Mouse (Mus musculus): Measurements from ENCODE around the gene Ooep. TPM values are rescaled to one million over a fixed set of nuclear protein-coding genes. Genes with fewer than 3 reads are reported as not detected.
"Not testable (repeated sequence)": the region's sequence is repeated elsewhere in the genome, so short reads cannot be mapped to it uniquely, and the experiment has no call there.

Gene Ooep
- polyA plus RNA-seq, 1 experiment from 2014 or later: 0.24 TPM

GRCm38 (mm10) chr9:78372827-78373504 lies 5.6 kb downstream of the Ooep start:
- Histone ChIP-seq H3K27me3 (replicated peaks; ENCODE audit: control insufficient read depth, insufficient read depth, low read length) (no peaks in the 10 kb centered on the region), H3K9me3 (ENCODE audit: control insufficient read depth, low read length) (no peaks in the 10 kb centered on the region), H3K4me3 (ENCODE audit: low read depth, low read length) (no peak overlapping the region), H3K27ac (ENCODE audit: low read depth) (no peak overlapping the region), H3K4me2 (ENCODE audit: low read length) (no peak overlapping the region), H3K36me3 (ENCODE audit: control insufficient read depth, insufficient read depth, low read length) (no peaks in the 10 kb centered on the region), H3K9ac (ENCODE audit: low read length) (no peak overlapping the region), H3K4me1 (replicated peaks; ENCODE audit: control insufficient read depth, insufficient read depth, low read length) (no peaks in the 10 kb centered on the region)
- WGBS: 76% methylated on average over 10 of the region's 10 CpGs
- ATAC-seq (replicated peaks; ENCODE audit: low FRiP score, low TSS enrichment, low read depth) (no peak), DNase-seq (ENCODE audit: low spot score) (no peak)

- Histone ChIP-seq H3K4me3 (ENCODE audit: low read depth, low read length) (no peak overlapping the region), H3K36me3 (ENCODE audit: control insufficient read depth, insufficient read depth, low read length) (no peaks in the 10 kb centered on the region), H3K4me1 (replicated peaks; ENCODE audit: control insufficient read depth, insufficient read depth, low read length) (no peaks in the 10 kb centered on the region), H3K27me3 (replicated peaks; ENCODE audit: control insufficient read depth, insufficient read depth, low read length) (no peaks in the 10 kb centered on the region), H3K4me2 (ENCODE audit: low read length) (no peak overlapping the region), H3K9me3 (ENCODE audit: control insufficient read depth, low read length) (no peaks in the 10 kb centered on the region), H3K27ac (ENCODE audit: low read depth) (no peak overlapping the region), H3K9ac (ENCODE audit: low read length) (no peak overlapping the region)
- DNase-seq (ENCODE audit: low spot score) (no peak), ATAC-seq (replicated peaks; ENCODE audit: low FRiP score, low TSS enrichment, low read depth) (no peak)
- WGBS: 93% methylated on average over 3 of the region's 3 CpGs
Observed at GRCm38 (mm10) chr9:78371441-78371840, 7.1 kb downstream of the Ooep start.

- DNase-seq (ENCODE audit: low spot score) (no peak), ATAC-seq (replicated peaks; ENCODE audit: low FRiP score, low TSS enrichment, low read depth) (no peak)
- WGBS: 87% methylated on average over 7 of the region's 7 CpGs
- Histone ChIP-seq H3K4me3 (ENCODE audit: low read depth, low read length) (no peak overlapping the region), H3K4me2 (ENCODE audit: low read length) (no peak overlapping the region), H3K9me3 (ENCODE audit: control insufficient read depth, low read length) (no peaks in the 10 kb centered on the region), H3K27me3 (replicated peaks; ENCODE audit: control insufficient read depth, insufficient read depth, low read length) (no peaks in the 10 kb centered on the region), H3K4me1 (replicated peaks; ENCODE audit: control insufficient read depth, insufficient read depth, low read length) (no peaks in the 10 kb centered on the region), H3K36me3 (ENCODE audit: control insufficient read depth, insufficient read depth, low read length) (no peaks in the 10 kb centered on the region), H3K27ac (ENCODE audit: low read depth) (no peak overlapping the region), H3K9ac (ENCODE audit: low read length) (no peak overlapping the region)
Observed at GRCm38 (mm10) chr9:78369786-78370185, 8.7 kb downstream of the Ooep start.

- H3K4me2 ChIP-seq (ENCODE audit: low read length): no peak overlapping the region
- ATAC-seq (replicated peaks; ENCODE audit: low FRiP score, low TSS enrichment, low read depth): no peak
- H3K36me3 ChIP-seq (ENCODE audit: control insufficient read depth, insufficient read depth, low read length): no peaks in the 10 kb centered on the region
Observed at GRCm38 (mm10) chr9:78369349-78369748, 9.2 kb downstream of the Ooep start.

GRCm38 (mm10) chr9:78368671-78369293 lies 9.7 kb downstream of the Ooep start:
- no peak overlapping the region for H3K9ac ChIP-seq (ENCODE audit: low read length)
- no peak for ATAC-seq (replicated peaks; ENCODE audit: low FRiP score, low TSS enrichment, low read depth)
- H3K4me1 ChIP-seq (replicated peaks; ENCODE audit: control insufficient read depth, insufficient read depth, low read length): no peaks in the 10 kb centered on the region
- no peaks in the 10 kb centered on the region for H3K9me3 ChIP-seq (ENCODE audit: control insufficient read depth, low read length)
- no peak for DNase-seq (ENCODE audit: low spot score)
- H3K4me3 ChIP-seq (ENCODE audit: low read depth, low read length): no peak overlapping the region
- H3K36me3 ChIP-seq (ENCODE audit: control insufficient read depth, insufficient read depth, low read length): no peaks in the 10 kb centered on the region
- H3K4me2 ChIP-seq (ENCODE audit: low read length): no peak overlapping the region
- WGBS: 71% methylated on average over 3 of the region's 3 CpGs
- no peak overlapping the region for H3K27ac ChIP-seq (ENCODE audit: low read depth)
- H3K27me3 ChIP-seq (replicated peaks; ENCODE audit: control insufficient read depth, insufficient read depth, low read length): no peaks in the 10 kb centered on the region

More at GRCm38 (mm10) chr9:78369349-78369748, 9.2 kb downstream of the Ooep start:
- H3K9me3 ChIP-seq (ENCODE audit: control insufficient read depth, low read length): no peaks in the 10 kb centered on the region
- no peak for DNase-seq (ENCODE audit: low spot score)
- H3K9ac ChIP-seq (ENCODE audit: low read length): no peak overlapping the region
- H3K27ac ChIP-seq (ENCODE audit: low read depth): no peak overlapping the region
- no peaks in the 10 kb centered on the region for H3K27me3 ChIP-seq (replicated peaks; ENCODE audit: control insufficient read depth, insufficient read depth, low read length)
- H3K4me3 ChIP-seq (ENCODE audit: low read depth, low read length): no peak overlapping the region
- H3K4me1 ChIP-seq (replicated peaks; ENCODE audit: control insufficient read depth, insufficient read depth, low read length): no peaks in the 10 kb centered on the region
- WGBS: 89% methylated on average over 2 of the region's 2 CpGs

- H3K4me2 ChIP-seq (ENCODE audit: low read length); H3K9me3 ChIP-seq (ENCODE audit: control insufficient read depth, low read length); H3K4me3 ChIP-seq (ENCODE audit: low read depth, low read length); H3K36me3 ChIP-seq (ENCODE audit: control insufficient read depth, insufficient read depth, low read length); H3K27ac ChIP-seq (ENCODE audit: low read depth); H3K9ac ChIP-seq (ENCODE audit: low read length); DNase-seq (ENCODE audit: low spot score); H3K4me1 ChIP-seq (replicated peaks; ENCODE audit: control insufficient read depth, insufficient read depth, low read length); H3K27me3 ChIP-seq (replicated peaks; ENCODE audit: control insufficient read depth, insufficient read depth, low read length); ATAC-seq (replicated peaks; ENCODE audit: low FRiP score, low TSS enrichment, low read depth): not testable (repeated sequence)
- WGBS: 91% methylated on average over 16 of the region's 16 CpGs
Observed at GRCm38 (mm10) chr9:78367959-78368358, 10.6 kb downstream of the Ooep start, which contains the start of gene Dppa5a. TSS of gene Dppa5a (minus strand) at chr9:78368177.

GRCm38 (mm10) chr9:78365850-78366544 lies 12.5 kb downstream of the Ooep start:
- Histone ChIP-seq H3K9me3 (ENCODE audit: control insufficient read depth, low read length) (no peaks in the 10 kb centered on the region), H3K27me3 (replicated peaks; ENCODE audit: control insufficient read depth, insufficient read depth, low read length) (no peaks in the 10 kb centered on the region), H3K9ac (ENCODE audit: low read length) (no peak overlapping the region), H3K36me3 (ENCODE audit: control insufficient read depth, insufficient read depth, low read length) (no peaks in the 10 kb centered on the region), H3K27ac (ENCODE audit: low read depth) (no peak overlapping the region), H3K4me1 (replicated peaks; ENCODE audit: control insufficient read depth, insufficient read depth, low read length) (no peaks in the 10 kb centered on the region), H3K4me3 (ENCODE audit: low read depth, low read length) (no peak overlapping the region), H3K4me2 (ENCODE audit: low read length) (no peak overlapping the region)
- DNase-seq (ENCODE audit: low spot score) (no peak), ATAC-seq (replicated peaks; ENCODE audit: low FRiP score, low TSS enrichment, low read depth) (no peak)
- WGBS: 72% methylated on average over 13 of the region's 13 CpGs

GRCm38 (mm10) chr9:78364701-78365100 lies 13.8 kb downstream of the Ooep start:
- Histone ChIP-seq H3K4me3 (ENCODE audit: low read depth, low read length) (no peak overlapping the region), H3K4me1 (replicated peaks; ENCODE audit: control insufficient read depth, insufficient read depth, low read length) (no peaks in the 10 kb centered on the region), H3K27ac (ENCODE audit: low read depth) (no peak overlapping the region), H3K9me3 (ENCODE audit: control insufficient read depth, low read length) (no peaks in the 10 kb centered on the region), H3K9ac (ENCODE audit: low read length) (no peak overlapping the region), H3K27me3 (replicated peaks; ENCODE audit: control insufficient read depth, insufficient read depth, low read length) (no peaks in the 10 kb centered on the region), H3K4me2 (ENCODE audit: low read length) (no peak overlapping the region), H3K36me3 (ENCODE audit: control insufficient read depth, insufficient read depth, low read length) (no peaks in the 10 kb centered on the region)
- no peak for ATAC-seq (replicated peaks; ENCODE audit: low FRiP score, low TSS enrichment, low read depth)
- no peak for DNase-seq (ENCODE audit: low spot score)
- whole genome bisulfite sequencing: 92% methylated on average over 6 of the region's 6 CpGs

Measured in intestine, embryonic 14.5 days (tissue).